In genomic region chr11:85759634-85760439, GRCm38 (mm10) we compare ENCODE assay signal across 7 mouse cellular contexts.
DNase-seq lines count a peak whose midpoint lies in the region; ATAC-seq and TF ChIP-seq lines count a peak whose summit lies in the region.

No protein-coding gene starts in this region.

- peaks cover 80% of the 10 kb centered on the region for H3K27me3 ChIP-seq in liver, embryonic 15.5 days
- H3K27me3 ChIP-seq in liver, postnatal 0 days (ENCODE audit: insufficient read depth, low read length): peaks cover 20% of the 10 kb centered on the region
- H3K27me3 ChIP-seq in embryonic facial prominence, embryonic 15.5 days: no peaks in the 10 kb centered on the region
- H3K27me3 ChIP-seq in limb, embryonic 14.5 days (ENCODE audit: control insufficient read depth, insufficient read depth, low read length): no peaks in the 10 kb centered on the region

- no peak for TF ChIP-seq EP300 in liver, postnatal 0 days (IDR thresholded peaks at IDR 0.05; ENCODE audit: low read depth)

- ATAC-seq in liver, embryonic 15.5 days (ENCODE audit: insufficient read depth): no peak
- ATAC-seq in liver, postnatal 0 days: no peak
- peak; percentile 77 for ATAC-seq in embryonic facial prominence, embryonic 15.5 days (ENCODE audit: insufficient number of reproducible peaks, low FRiP score, low TSS enrichment, low read depth)
- ATAC-seq in limb, embryonic 14.5 days (ENCODE audit: low FRiP score, low read depth): peak; percentile 74
- no peak for ATAC-seq in activated CD4-positive, CD25-positive, alpha-beta regulatory T cell, adult 4 months

- H3K4me1 ChIP-seq in liver, embryonic 15.5 days (replicated peaks): peaks cover 22% of the 10 kb centered on the region
- H3K4me1 ChIP-seq in liver, postnatal 0 days (ENCODE audit: insufficient read depth): no peaks in the 10 kb centered on the region
- H3K4me1 ChIP-seq in embryonic facial prominence, embryonic 15.5 days: peaks cover 27% of the 10 kb centered on the region
- peaks cover 34% of the 10 kb centered on the region for H3K4me1 ChIP-seq in limb, embryonic 14.5 days (ENCODE audit: control insufficient read depth, insufficient read depth, low read length)

- no peaks in the 10 kb centered on the region for H3K9me3 ChIP-seq in liver, embryonic 15.5 days (replicated peaks)
- H3K9me3 ChIP-seq in liver, postnatal 0 days (ENCODE audit: low read length): no peaks in the 10 kb centered on the region
- no peaks in the 10 kb centered on the region for H3K9me3 ChIP-seq in embryonic facial prominence, embryonic 15.5 days (replicated peaks)
- no peaks in the 10 kb centered on the region for H3K9me3 ChIP-seq in limb, embryonic 14.5 days (ENCODE audit: control insufficient read depth, low read length)

- no peak for TF ChIP-seq POLR2A in limb, embryonic 14.5 days (IDR thresholded peaks at IDR 0.05; ENCODE audit: borderline replicate concordance, extremely low read depth, insufficient read depth, insufficient read length)

- no peak for DNase-seq in liver, postnatal 0 days
- DNase-seq in heart, adult 9 months (ENCODE audit: low spot score in 2 of 2): peak; percentile 67 to 76
- peak; percentile 55 for DNase-seq in limb, embryonic 14.5 days (ENCODE audit: low spot score)
- DNase-seq in ovary, adult 18-20 months (ENCODE audit: low spot score): no peak

- H3K27ac ChIP-seq in liver, embryonic 15.5 days (replicated peaks): peak overlapping the region; percentile 3; the same call in 1 of the 2 replicates
- H3K27ac ChIP-seq in liver, postnatal 0 days (ENCODE audit: low read depth): no peak overlapping the region
- H3K27ac ChIP-seq in embryonic facial prominence, embryonic 15.5 days (replicated peaks): peak overlapping the region; percentile 77
- H3K27ac ChIP-seq in limb, embryonic 14.5 days (replicated peaks; ENCODE audit: low read depth, low read length): peak overlapping the region; percentile 61

- H3K4me2 ChIP-seq in liver, embryonic 15.5 days: no peak overlapping the region
- no peak overlapping the region for H3K4me2 ChIP-seq in liver, postnatal 0 days (ENCODE audit: low read depth, low read length)
- H3K4me2 ChIP-seq in embryonic facial prominence, embryonic 15.5 days (replicated peaks): no peak overlapping the region; the same call in 1 of the 2 replicates
- no peak overlapping the region; the same call in 1 of the 2 replicates for H3K4me2 ChIP-seq in limb, embryonic 14.5 days (replicated peaks; ENCODE audit: low read depth, low read length, severe bottlenecking)

- 68% methylated on average over 14 of the region's 14 CpGs for WGBS in liver, embryonic 15.5 days (ENCODE audit: insufficient replicate concordance)
- WGBS in liver, postnatal 0 days (ENCODE audit: insufficient replicate concordance): 76% methylated on average over 14 of the region's 14 CpGs
- WGBS in embryonic facial prominence, embryonic 15.5 days: 21% methylated on average over 14 of the region's 14 CpGs
- 23% methylated on average over 14 of the region's 14 CpGs for WGBS in limb, embryonic 14.5 days

- no peaks in the 10 kb centered on the region for H3K36me3 ChIP-seq in liver, embryonic 15.5 days (replicated peaks)
- H3K36me3 ChIP-seq in liver, postnatal 0 days (replicated peaks; ENCODE audit: insufficient read depth, low read length): no peaks in the 10 kb centered on the region
- no peaks in the 10 kb centered on the region for H3K36me3 ChIP-seq in embryonic facial prominence, embryonic 15.5 days
- H3K36me3 ChIP-seq in limb, embryonic 14.5 days (ENCODE audit: control insufficient read depth, insufficient read depth, low read length): no peaks in the 10 kb centered on the region

- no peak overlapping the region for H3K4me3 ChIP-seq in liver, embryonic 15.5 days (replicated peaks)
- no peak overlapping the region for H3K4me3 ChIP-seq in liver, postnatal 0 days (ENCODE audit: low read depth, low read length)
- no peak overlapping the region for H3K4me3 ChIP-seq in embryonic facial prominence, embryonic 15.5 days (replicated peaks)
- no peak overlapping the region for H3K4me3 ChIP-seq in limb, embryonic 14.5 days (replicated peaks; ENCODE audit: low read length)

- no peak overlapping the region for H3K9ac ChIP-seq in liver, embryonic 15.5 days
- H3K9ac ChIP-seq in liver, postnatal 0 days (replicated peaks): no peak overlapping the region
- H3K9ac ChIP-seq in embryonic facial prominence, embryonic 15.5 days: no peak overlapping the region
- H3K9ac ChIP-seq in limb, embryonic 14.5 days (ENCODE audit: low read depth, low read length, severe bottlenecking): no peak overlapping the region

- TF ChIP-seq CTCF in liver, postnatal 0 days (IDR thresholded peaks at IDR 0.05; ENCODE audit: low read depth): no peak

Comparison
In these comparisons a context has a peak if more than half of its experiments do, and no peak if none do; other contexts are left out.
1. ATAC-seq: peak in embryonic facial prominence, embryonic 15.5 days (single experiment) and limb, embryonic 14.5 days (single experiment); none in liver, embryonic 15.5 days (single experiment), liver, postnatal 0 days (single experiment) and activated CD4-positive, CD25-positive, alpha-beta regulatory T cell, adult 4 months (single experiment).
2. DNase-seq: peak in heart, adult 9 months (2 of 2) and limb, embryonic 14.5 days (single experiment); none in liver, postnatal 0 days (single experiment) and ovary, adult 18-20 months (single experiment).